Mouse (Mus musculus) liver, adult 2 months (tissue): ENCODE data around the gene Ccdc60.

ENCODE experiments used
- CTCF ChIP-seq: fragments of 200-500 bp; IDR thresholded peaks from 2 replicates; pipeline ENCODE4 v1.5.1; 2011; ENCODE audit warnings: low read depth, low read length, control low read depth
- POLR2A ChIP-seq: fragments of 200-500 bp; IDR thresholded peaks from 2 replicates; pipeline ENCODE4 v1.6.1; 2011; ENCODE audit warnings: low read length, control low read depth; ENCODE audit not compliant: insufficient read depth; ENCODE audit errors: extremely low read depth

DNA sequence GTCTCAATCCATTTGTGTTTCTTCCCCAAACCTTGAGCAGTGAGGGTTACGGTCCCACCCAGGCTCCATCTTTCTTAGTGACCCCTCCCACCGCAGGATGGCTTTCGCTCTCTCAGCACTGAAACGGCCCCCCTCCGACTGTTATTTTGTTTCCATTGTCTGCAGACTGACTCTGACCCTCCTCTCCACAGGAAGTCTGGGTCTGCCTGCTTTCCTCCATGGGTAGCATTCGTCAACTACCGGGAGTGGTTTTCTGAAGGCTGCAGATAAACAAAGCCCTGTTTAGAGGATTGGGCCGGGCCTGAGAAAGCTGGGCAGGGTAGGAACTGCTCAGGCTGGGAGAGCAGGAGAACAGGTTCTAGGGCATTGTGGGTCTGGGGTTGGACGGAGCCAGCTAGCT, 1.1 kb upstream of the Ccdc60 start:
- TF ChIP-seq CTCF (no peak), POLR2A (no peak)
